Mouse (Mus musculus) neural tube, embryonic 11.5 days (tissue): Measurements from ENCODE around the gene H1foo. TPM values are rescaled to one million over a fixed set of nuclear protein-coding genes. Genes with fewer than 3 reads are reported as not detected.

Experiments
- ATAC-seq: fragments of 200-750 bp; cut with Nextera tagmentation; 2 replicates; pipeline ENCODE4 v1.8.0; 2017; ENCODE audit warnings: moderate number of reproducible peaks, mild to moderate bottlenecking, moderate TSS enrichment, moderate library complexity; ENCODE audit not compliant: insufficient read depth, low FRiP score, low TSS enrichment
- DNase-seq: peaks from one replicate; pipeline ENCODE4 v3.0.0-alpha.2; 2015; ENCODE audit warnings: low spot score
- H3K27ac ChIP-seq: fragments of 300-500 bp; sonication (generic); 2 replicates; pipeline ENCODE4 v1.5.1; 2014; ENCODE audit warnings: low read depth, mild to moderate bottlenecking, low read length
- H3K27me3 ChIP-seq: fragments of 300-500 bp; sonication (generic); 2 replicates; pipeline ENCODE4 v1.6.1; 2014; ENCODE audit warnings: mild to moderate bottlenecking, low read length, mixed read lengths; ENCODE audit not compliant: control insufficient read depth, insufficient read depth
- H3K36me3 ChIP-seq: fragments of 300-500 bp; sonication (generic); 2 replicates; pipeline ENCODE4 v1.6.1; 2014; ENCODE audit warnings: mild to moderate bottlenecking, low read length, moderate library complexity, mixed read lengths; ENCODE audit not compliant: control insufficient read depth, insufficient read depth
- H3K4me1 ChIP-seq: fragments of 300-500 bp; sonication (generic); 2 replicates; pipeline ENCODE4 v1.6.1; 2014; ENCODE audit warnings: low read length, mixed read lengths; ENCODE audit not compliant: control insufficient read depth, insufficient read depth
- H3K4me2 ChIP-seq: fragments of 300-500 bp; sonication (generic); 2 replicates; pipeline ENCODE4 v1.6.1; 2014; ENCODE audit warnings: low read depth, mild to moderate bottlenecking, moderate library complexity
- H3K4me3 ChIP-seq: fragments of 300-500 bp; sonication (generic); 2 replicates; pipeline ENCODE4 v1.5.1; 2014; ENCODE audit warnings: low read depth, low read length
- H3K9ac ChIP-seq: fragments of 300-500 bp; sonication (generic); 2 replicates; pipeline ENCODE4 v1.6.1; 2014; ENCODE audit warnings: mild to moderate bottlenecking, low read length
- H3K9me3 ChIP-seq: fragments of 300-500 bp; sonication (generic); 2 replicates; pipeline ENCODE4 v1.6.1; 2016; ENCODE audit warnings: low read length; ENCODE audit not compliant: control insufficient read depth
- WGBS: fragments of 180-500 bp; shearing (Covaris S2); extraction: QIAGEN DNeasy Blood & Tissue Kit; methylation state at CpG from one replicate; pipeline ENCODE4 v1.1.7; 2014; 5-methylcytosine and 5-hydroxymethylcytosine counted together
- polyA plus RNA-seq: library from polyadenylated mRNA; unstranded; fragments of >200 nt; fragmentation: Nextera tagmentation; extraction: Ambion mirVana; gene quantifications from 2 replicates; pipeline ENCODE4 v1.2.1, GENCODE M21; 2014

H1foo gene
- polyA plus RNA-seq, 1 experiment from 2014 or later, result not detected

DNA sequence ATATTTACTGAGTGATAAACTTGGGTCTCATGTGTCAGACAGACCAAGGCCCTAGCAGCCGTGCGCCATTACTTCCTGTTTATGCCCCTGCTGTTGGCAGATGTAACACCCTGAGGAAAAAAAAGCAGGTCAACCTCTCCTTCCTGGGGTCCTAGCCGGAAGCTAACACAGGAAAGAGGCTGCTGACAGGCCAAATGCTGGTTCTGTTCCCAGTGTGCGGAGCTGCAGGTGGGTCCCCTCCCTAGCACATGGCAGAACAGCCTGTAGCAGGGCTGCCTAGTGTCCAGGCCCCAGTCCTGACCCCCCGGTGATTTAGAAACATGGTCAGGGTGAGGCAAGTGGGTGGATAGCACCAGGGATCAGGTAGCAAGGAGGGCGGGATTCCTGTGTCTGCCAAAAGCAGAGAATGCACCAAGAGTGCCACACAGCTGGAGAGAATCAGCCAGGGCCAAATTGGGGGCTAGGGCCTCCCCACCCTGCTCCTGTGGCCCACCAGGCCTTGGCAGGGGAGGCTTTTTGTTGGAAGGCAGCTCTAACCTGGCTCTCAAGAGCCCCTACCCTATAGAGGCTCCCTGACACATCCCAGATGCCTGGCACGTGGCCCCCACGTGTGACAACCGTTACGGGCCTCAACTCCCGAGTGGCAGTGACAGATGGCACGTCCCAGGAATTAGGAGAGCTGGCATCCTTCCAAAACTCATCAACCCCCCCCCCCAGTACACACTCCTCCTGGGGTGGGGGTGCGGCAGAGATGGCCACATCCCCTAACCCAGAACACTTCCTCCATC is 26.7 kb downstream of the H1foo start:
- Histone ChIP-seq H3K9me3 (no peaks in the 10 kb centered on the region), H3K9ac (no peak overlapping the region), H3K27me3 (no peaks in the 10 kb centered on the region), H3K36me3 (no peaks in the 10 kb centered on the region), H3K4me3 (no peak overlapping the region), H3K4me2 (no peak overlapping the region), H3K27ac (no peak overlapping the region), H3K4me1 (no peaks in the 10 kb centered on the region)
- WGBS, result 64% methylated on average over 13 of the region's 13 CpGs
- no peak for ATAC-seq
- DNase-seq, result no peak

- DNase-seq, result no peak
- H3K4me1 ChIP-seq, result no peaks in the 10 kb centered on the region
These were observed 27.5 kb downstream of the H1foo start for GRCm38 (mm10) chr6:115972083-115972764.

DNA sequence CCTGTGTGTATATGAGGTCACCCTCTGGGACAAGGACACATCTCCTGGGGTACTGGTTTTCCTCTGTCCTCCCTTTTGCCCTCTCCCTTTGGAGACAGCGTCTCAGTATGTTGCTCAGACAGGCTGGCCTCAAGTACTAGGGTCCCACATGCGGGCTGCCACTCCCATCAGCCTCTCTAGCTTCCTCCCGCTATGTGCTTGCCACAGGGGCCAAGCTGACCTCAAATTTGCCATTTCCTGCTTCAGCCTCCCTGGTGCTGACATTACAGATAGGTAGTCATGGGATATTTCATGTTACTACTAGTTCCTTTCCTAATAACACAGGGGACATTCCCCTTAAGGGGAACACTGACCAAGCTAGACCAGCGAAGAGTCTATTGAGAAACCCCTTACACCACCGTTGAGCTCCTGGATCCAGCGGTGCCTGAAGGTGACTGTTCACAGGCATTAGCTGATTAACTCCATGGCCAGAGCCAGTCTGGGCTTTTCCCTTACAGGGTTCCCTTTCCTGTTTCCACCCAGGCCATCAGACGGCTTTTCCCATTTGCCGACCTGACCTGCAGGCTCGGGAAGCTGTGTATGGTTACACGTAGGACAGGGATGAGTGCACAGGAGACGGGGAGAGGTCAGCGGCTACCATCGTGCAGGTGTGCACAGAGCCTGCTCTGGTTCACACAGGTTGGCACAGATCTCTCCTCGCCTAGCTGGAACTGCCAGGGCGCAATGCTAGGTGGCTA is 28.6 kb downstream of the H1foo start:
- no peaks in the 10 kb centered on the region for H3K4me1 ChIP-seq
- no peaks in the 10 kb centered on the region for H3K27me3 ChIP-seq
- no peak overlapping the region for H3K4me2 ChIP-seq
- DNase-seq, result no peak
- H3K36me3 ChIP-seq, result no peaks in the 10 kb centered on the region
- ATAC-seq, result no peak
- H3K4me3 ChIP-seq, result no peak overlapping the region
- 88% methylated on average over 15 of the region's 15 CpGs for WGBS
- no peak overlapping the region for H3K9ac ChIP-seq
- no peaks in the 10 kb centered on the region for H3K9me3 ChIP-seq
- no peak overlapping the region for H3K27ac ChIP-seq

More at GRCm38 (mm10) chr6:115972083-115972764, 27.5 kb downstream of the H1foo start:
- ATAC-seq, result no peak
- no peaks in the 10 kb centered on the region for H3K9me3 ChIP-seq
- no peaks in the 10 kb centered on the region for H3K27me3 ChIP-seq
- H3K4me3 ChIP-seq, result no peak overlapping the region
- H3K9ac ChIP-seq, result no peak overlapping the region
- no peak overlapping the region for H3K4me2 ChIP-seq
- H3K36me3 ChIP-seq, result no peaks in the 10 kb centered on the region
- H3K27ac ChIP-seq, result no peak overlapping the region
- 81% methylated on average over 7 of the region's 7 CpGs for WGBS

- Histone ChIP-seq H3K4me3 (no peak overlapping the region), H3K27ac (no peak overlapping the region), H3K9ac (no peak overlapping the region), H3K36me3 (no peaks in the 10 kb centered on the region), H3K9me3 (no peaks in the 10 kb centered on the region), H3K4me2 (no peak overlapping the region), H3K27me3 (no peaks in the 10 kb centered on the region), H3K4me1 (no peaks in the 10 kb centered on the region)
- WGBS, result 83% methylated on average over 16 of the region's 16 CpGs
- DNase-seq (no peak), ATAC-seq (no peak)
These were observed 29.3 kb downstream of the H1foo start for GRCm38 (mm10) chr6:115973881-115974662.

- no peaks in the 10 kb centered on the region for H3K9me3 ChIP-seq
- H3K27ac ChIP-seq, result no peak overlapping the region
- H3K4me3 ChIP-seq, result no peak overlapping the region
- ATAC-seq (no peak), DNase-seq (no peak)
- no peak overlapping the region for H3K4me2 ChIP-seq
- H3K4me1 ChIP-seq, result no peaks in the 10 kb centered on the region
- no peaks in the 10 kb centered on the region for H3K36me3 ChIP-seq
- H3K9ac ChIP-seq, result no peak overlapping the region
- H3K27me3 ChIP-seq, result no peaks in the 10 kb centered on the region
- WGBS, result 85% methylated on average over 8 of the region's 8 CpGs
These were observed 30.9 kb downstream of the H1foo start for GRCm38 (mm10) chr6:115975606-115976005.

- Histone ChIP-seq H3K36me3 (no peaks in the 10 kb centered on the region), H3K4me3 (no peak overlapping the region), H3K4me2 (no peak overlapping the region), H3K27me3 (no peaks in the 10 kb centered on the region), H3K4me1 (no peaks in the 10 kb centered on the region; the same call in 1 of the 2 replicates), H3K9me3 (no peaks in the 10 kb centered on the region), H3K9ac (no peak overlapping the region), H3K27ac (no peak overlapping the region)
- ATAC-seq, result no peak
- 88% methylated on average over 15 of the region's 15 CpGs for WGBS
- DNase-seq, result no peak
These were observed 33.1 kb downstream of the H1foo start for GRCm38 (mm10) chr6:115977810-115978209.

- H3K36me3 ChIP-seq, result no peaks in the 10 kb centered on the region
- H3K4me1 ChIP-seq, result peaks cover 6% of the 10 kb centered on the region
- H3K27me3 ChIP-seq, result no peaks in the 10 kb centered on the region
- no peaks in the 10 kb centered on the region for H3K9me3 ChIP-seq
- H3K4me3 ChIP-seq, result no peak overlapping the region
- no peak for ATAC-seq
- no peak overlapping the region for H3K4me2 ChIP-seq
- no peak for DNase-seq
- WGBS, result 65% methylated on average over 8 of the region's 8 CpGs
- no peak overlapping the region for H3K27ac ChIP-seq
- no peak overlapping the region for H3K9ac ChIP-seq
These were observed 33.9 kb downstream of the H1foo start for GRCm38 (mm10) chr6:115978596-115978995.

GRCm38 (mm10) chr6:115982889-115983288 is 38.2 kb downstream of the H1foo start:
- Histone ChIP-seq H3K4me2 (no peak overlapping the region), H3K27me3 (no peaks in the 10 kb centered on the region), H3K4me3 (no peak overlapping the region), H3K9ac (no peak overlapping the region; the same call in 1 of the 2 replicates), H3K36me3 (no peaks in the 10 kb centered on the region), H3K4me1 (peaks cover 26% of the 10 kb centered on the region), H3K27ac (no peak overlapping the region), H3K9me3 (no peaks in the 10 kb centered on the region)
- 66% methylated on average over 7 of the region's 7 CpGs for WGBS
- no peak for ATAC-seq
- no peak for DNase-seq
